Mouse (Mus musculus) E14TG2a.4 (cell line): ENCODE measurements at regions not wholly inside any gene's neighbourhood (a gene's known extent, or its start where the extent isn't known, plus 50 kb on each side); places are given as distances from the start of the nearest gene placed in this dataset.

Experiments
- CTCF ChIP-seq: conservative IDR thresholded peaks from 2 replicates; pipeline ENCODE4 v1.5.1; 2014; ENCODE audit warnings: low read length
- NANOG ChIP-seq: IDR thresholded peaks from 2 replicates; pipeline ENCODE4 v1.6.1; 2014; ENCODE audit warnings: borderline replicate concordance, low read length, mixed read lengths

- TF ChIP-seq CTCF, result no peak
- no peak for TF ChIP-seq NANOG
Observed at GRCm38 (mm10) chr13:114636731-114637130, 178.0 kb upstream of the Fst start.
